Mouse (Mus musculus) layer of hippocampus, adult 2 months (tissue): ENCODE data around the gene Pitpnm2. TPM values are rescaled to one million over a fixed set of nuclear protein-coding genes. Genes with fewer than 3 reads are reported as not detected.
A peak's percentile ranks its signal among the peaks of the same experiment; 100 is the strongest.

Experiments
- DNase-seq, 2 experiments: peaks; one replicate each; pipeline ENCODE4 v3.0.0; 2022; ENCODE audit warnings: low spot score in 2 of 2
- H3K27ac ChIP-seq: fragments of 200-600 bp; 2 replicates; pipeline ENCODE4 v1.8.1; 2022
- H3K4me3 ChIP-seq: fragments of 200-600 bp; 2 replicates; pipeline ENCODE4 v1.8.1; 2022; ENCODE audit warnings: mild to moderate bottlenecking
- CTCF ChIP-seq: fragments of 200-600 bp; conservative IDR thresholded peaks from 2 replicates; pipeline ENCODE4 v1.8.1; 2022; ENCODE audit warnings: antibody characterized with exemption, mild to moderate bottlenecking, moderate library complexity
- total RNA-seq, 2 experiments: library from RNA; stranded (reverse); gene quantifications; 2 replicates each; pipeline ENCODE4 v1.2.3; 2021

Gene Pitpnm2
- total RNA-seq, 2 experiments from 2014 or later: 379 to 394 TPM

DNA sequence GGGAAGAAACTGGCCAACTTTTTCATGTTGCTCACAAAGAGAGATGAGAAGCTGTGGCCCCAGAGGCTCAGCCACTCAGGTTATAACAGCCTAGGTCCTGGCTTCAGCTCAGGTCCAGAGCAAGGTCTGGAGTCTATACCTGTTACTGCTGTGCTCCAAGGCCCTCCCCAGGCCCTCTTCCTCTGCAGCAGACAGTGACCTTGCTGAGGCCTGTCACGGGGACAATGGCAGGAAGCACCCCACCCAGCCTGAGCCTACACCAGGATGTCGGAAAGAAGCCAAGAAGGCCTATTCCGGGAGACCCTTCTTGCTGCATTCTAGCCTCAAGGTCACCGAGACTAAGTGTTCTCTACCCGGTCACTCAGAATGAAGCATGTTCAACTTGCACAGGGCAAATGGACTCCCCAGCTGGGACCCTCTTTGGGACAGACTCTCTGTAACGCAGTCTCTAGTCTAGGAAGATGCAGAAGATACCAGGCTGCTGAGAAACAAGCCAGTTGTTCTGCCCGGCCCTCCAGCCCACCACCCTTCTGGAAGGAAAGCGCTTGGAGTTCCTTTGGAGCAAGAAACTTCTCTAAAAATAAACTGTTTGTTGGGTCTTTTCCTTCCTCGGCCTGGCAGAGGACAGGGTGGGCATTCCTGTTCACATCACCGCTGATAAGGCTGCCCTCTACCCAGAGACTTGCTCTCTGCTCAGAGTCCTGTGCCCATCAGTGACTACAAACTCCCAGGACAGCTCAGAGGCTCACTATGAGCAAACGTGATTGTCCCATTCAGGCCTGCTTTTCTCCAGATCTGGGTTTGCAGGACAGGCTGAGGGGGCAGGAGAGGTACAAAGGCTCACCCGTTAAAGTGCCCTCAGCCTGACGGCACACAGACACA, 35.7 kb downstream of the Pitpnm2 start:
- DNase-seq: no peak
- TF ChIP-seq CTCF: no peak
- no peak overlapping the region for H3K4me3 ChIP-seq
- peak overlapping the region; percentile 98 for H3K27ac ChIP-seq

DNA sequence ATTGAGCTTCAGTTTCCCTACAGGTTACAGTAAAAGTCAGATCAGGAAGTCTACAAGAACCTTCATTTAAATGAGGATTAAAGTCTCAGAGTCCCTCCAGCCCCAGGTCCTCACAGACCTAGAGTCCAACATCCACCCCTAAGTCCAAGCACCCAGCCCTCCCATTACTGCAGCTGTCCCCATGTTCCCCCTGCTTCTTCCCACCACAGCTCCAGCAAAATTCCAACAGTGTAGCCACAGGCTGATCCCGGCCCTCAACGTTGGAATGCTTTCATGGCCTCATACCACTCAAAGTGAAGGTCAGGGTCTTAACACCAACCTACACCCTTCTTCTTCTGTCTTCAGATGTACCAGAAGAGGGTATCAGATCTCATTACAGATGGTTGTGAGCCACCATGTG, 37.9 kb downstream of the Pitpnm2 start:
- no peak for DNase-seq
- no peak overlapping the region for H3K4me3 ChIP-seq
- H3K27ac ChIP-seq: peak overlapping the region; percentile 78
- no peak for TF ChIP-seq CTCF

DNA sequence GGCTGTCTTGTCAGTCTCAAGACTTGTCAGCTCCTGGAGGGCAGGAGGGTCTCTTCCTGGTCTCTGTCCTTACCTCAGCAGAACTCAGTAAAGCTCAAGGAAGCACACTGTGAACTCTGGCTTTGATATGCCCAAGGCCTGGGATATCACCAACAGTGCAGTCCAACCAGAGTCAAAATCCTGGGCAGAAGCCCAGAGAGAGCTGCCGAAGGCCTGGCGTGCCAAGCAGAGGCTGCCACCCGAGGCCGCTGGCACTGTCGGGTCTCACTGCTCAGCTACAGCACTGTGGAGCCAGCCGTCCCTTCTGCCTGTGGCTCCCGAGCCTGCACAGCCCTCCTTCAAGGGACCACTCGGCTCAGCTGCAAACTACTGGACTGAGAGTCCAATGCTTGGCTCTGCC, 38.3 kb downstream of the Pitpnm2 start:
- H3K4me3 ChIP-seq: no peak overlapping the region
- DNase-seq: no peak
- TF ChIP-seq CTCF: no peak
- H3K27ac ChIP-seq: peak overlapping the region; percentile 78

- Histone ChIP-seq H3K4me3 (no peak overlapping the region), H3K27ac (peak overlapping the region; percentile 61; the same call in 1 of the 2 replicates)
- no peak for DNase-seq
- peak; percentile 19 for TF ChIP-seq CTCF
These were observed 39.1 kb downstream of the Pitpnm2 start for GRCm38 (mm10) chr5:124210281-124211016.

- H3K27ac ChIP-seq: peak overlapping the region; percentile 61
- DNase-seq: no peak
- no peak for TF ChIP-seq CTCF
These were observed 39.7 kb downstream of the Pitpnm2 start for GRCm38 (mm10) chr5:124209850-124210249.

GRCm38 (mm10) chr5:124208030-124208429, 41.5 kb downstream of the Pitpnm2 start:
- no peak for DNase-seq
- H3K4me3 ChIP-seq: 0 out of 2 replicates have a peak overlapping the region, but pooled peaks have one; percentile 13
- H3K27ac ChIP-seq: peak overlapping the region; percentile 80
- no peak for TF ChIP-seq CTCF

More at GRCm38 (mm10) chr5:124209850-124210249, 39.7 kb downstream of the Pitpnm2 start:
- no peak overlapping the region for H3K4me3 ChIP-seq

DNA sequence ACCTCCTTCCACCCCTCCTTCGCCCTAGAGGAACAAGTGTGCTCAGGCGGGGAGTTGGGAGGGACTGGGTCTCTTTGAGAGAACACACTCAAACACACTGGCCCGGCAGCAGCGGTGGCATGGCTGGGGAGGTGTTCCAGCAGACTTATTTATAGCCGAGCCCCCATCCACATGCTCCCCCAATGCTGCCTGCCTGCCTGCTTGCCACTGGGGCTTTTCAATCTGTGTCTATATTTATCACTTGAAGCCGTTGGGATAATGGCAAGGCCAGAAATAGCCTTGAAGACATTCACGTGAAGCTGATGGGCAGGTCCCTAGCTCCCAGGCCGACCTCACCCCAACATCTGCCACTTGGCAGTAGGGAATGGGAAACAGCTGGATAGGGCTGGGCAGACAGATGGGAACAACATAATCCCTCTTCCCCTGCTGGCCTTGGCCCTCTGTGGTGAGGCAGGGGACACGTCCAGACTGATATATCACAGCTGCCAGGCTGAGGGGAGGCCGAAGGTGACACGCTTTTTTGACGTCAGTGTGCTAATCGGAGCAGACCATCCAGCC, 43.0 kb downstream of the Pitpnm2 start:
- no peak overlapping the region for H3K4me3 ChIP-seq
- no peak; the same call in 1 of the 2 replicates for TF ChIP-seq CTCF
- no peak for DNase-seq
- peak overlapping the region; percentile 80 for H3K27ac ChIP-seq

- H3K27ac ChIP-seq: peak overlapping the region; percentile 80; the same call in 1 of the 2 replicates
- TF ChIP-seq CTCF: no peak
These were observed 43.7 kb downstream of the Pitpnm2 start for GRCm38 (mm10) chr5:124205809-124206380.

DNA sequence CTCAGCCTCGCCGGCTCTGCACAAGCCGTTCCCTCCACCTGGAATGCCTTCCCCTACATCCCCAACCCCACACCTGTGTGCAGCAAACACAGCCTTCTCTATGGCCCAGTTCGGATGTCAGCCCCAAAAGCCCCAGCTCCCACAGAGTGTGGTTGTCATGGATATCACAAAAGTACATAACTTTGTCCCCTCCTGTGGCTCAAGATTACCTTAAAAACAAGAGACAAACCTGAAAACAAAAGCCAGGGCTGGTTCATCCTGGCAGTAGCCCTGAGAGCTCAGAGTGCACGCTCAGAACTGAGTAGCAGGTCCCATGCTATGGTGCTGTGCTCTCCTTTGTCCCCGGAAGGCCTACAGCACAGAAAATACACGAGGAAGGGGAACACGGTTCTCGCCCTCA, 44.3 kb downstream of the Pitpnm2 start:
- no peak for DNase-seq
- Histone ChIP-seq H3K27ac (no peak overlapping the region), H3K4me3 (no peak overlapping the region)
- no peak for TF ChIP-seq CTCF

More at GRCm38 (mm10) chr5:124205809-124206380, 43.7 kb downstream of the Pitpnm2 start:
- no peak overlapping the region for H3K4me3 ChIP-seq
- no peak for DNase-seq

- Histone ChIP-seq H3K4me3 (no peak overlapping the region), H3K27ac (no peak overlapping the region)
- no peak for TF ChIP-seq CTCF
- DNase-seq: no peak
These were observed 45.3 kb downstream of the Pitpnm2 start for GRCm38 (mm10) chr5:124204127-124204794.

GRCm38 (mm10) chr5:124203251-124203650, 46.3 kb downstream of the Pitpnm2 start:
- DNase-seq: no peak
- no peak overlapping the region for H3K27ac ChIP-seq
- TF ChIP-seq CTCF: no peak
- no peak overlapping the region for H3K4me3 ChIP-seq

- TF ChIP-seq CTCF: no peak
These were observed 47.5 kb downstream of the Pitpnm2 start for GRCm38 (mm10) chr5:124202071-124202470.

More at GRCm38 (mm10) chr5:124202071-124202470, 47.5 kb downstream of the Pitpnm2 start:
- no peak for DNase-seq
- Histone ChIP-seq H3K27ac (no peak overlapping the region), H3K4me3 (no peak overlapping the region)
